Mouse (Mus musculus) forelimb bud, embryonic 11.5 days (tissue): ENCODE measurements at regions not wholly inside any gene's neighbourhood (a gene's known extent, or its start where the extent isn't known, plus 50 kb on each side); places are given as distances from the start of the nearest gene placed in this dataset.
A peak's percentile ranks its signal among the peaks of the same experiment; 100 is the strongest.

Experiments
- DNase-seq: peaks from one replicate; pipeline ENCODE4 v3.0.0-alpha.2; 2012; ENCODE audit warnings: low read depth, low spot score

GRCm38 (mm10) chr7:72362690-72363089 lies 56.3 kb upstream of the Mctp2 start:
- peak; percentile 77 for DNase-seq

DNA sequence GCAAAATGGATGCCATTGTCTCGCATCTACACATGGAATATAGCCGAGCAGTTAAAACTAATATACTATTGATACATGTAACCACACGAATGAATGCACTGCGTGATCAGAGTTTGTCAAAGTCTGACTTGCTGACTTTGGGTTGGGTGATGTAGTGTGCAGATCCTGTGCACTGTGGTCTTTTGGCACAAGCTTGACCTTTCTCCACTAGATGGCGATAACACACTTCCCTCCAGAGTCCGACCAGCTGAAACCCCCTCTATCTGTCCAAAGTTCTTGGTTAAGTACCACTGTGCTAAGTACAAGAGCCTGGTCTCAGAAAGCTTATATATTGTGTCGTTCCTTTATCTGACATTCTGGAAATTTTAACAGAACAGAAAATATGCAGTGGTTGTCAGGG lies 84.9 kb upstream of the Mctp2 start:
- DNase-seq: peak; percentile 76

GRCm38 (mm10) chr7:72400056-72400455 lies 93.6 kb upstream of the Mctp2 start:
- DNase-seq: peak; percentile 75

DNA sequence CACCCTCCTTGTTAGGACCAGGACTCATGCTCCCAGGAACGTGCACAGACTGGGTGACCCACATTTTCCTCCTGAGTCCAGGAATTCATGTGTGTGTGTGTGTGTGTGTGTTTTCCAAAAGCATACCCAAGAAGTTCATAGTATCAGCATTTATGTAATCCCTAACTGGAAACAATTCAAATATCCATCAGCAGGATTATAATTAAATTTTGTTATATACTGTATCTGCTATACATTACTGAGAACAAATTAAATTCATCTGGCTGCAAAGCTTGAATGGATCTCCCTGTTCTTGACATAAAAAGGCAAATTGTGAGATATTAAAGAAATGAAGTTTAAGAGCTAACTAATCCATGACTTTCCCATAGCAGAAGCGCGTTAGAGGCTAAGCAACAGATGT lies 99.7 kb upstream of the Mctp2 start:
- DNase-seq: no peak

GRCm38 (mm10) chr7:72408409-72408986 lies 102.1 kb upstream of the Mctp2 start:
- DNase-seq: no peak

- DNase-seq: no peak
Measured at GRCm38 (mm10) chr7:72438552-72438951, 132.1 kb upstream of the Mctp2 start.

DNA sequence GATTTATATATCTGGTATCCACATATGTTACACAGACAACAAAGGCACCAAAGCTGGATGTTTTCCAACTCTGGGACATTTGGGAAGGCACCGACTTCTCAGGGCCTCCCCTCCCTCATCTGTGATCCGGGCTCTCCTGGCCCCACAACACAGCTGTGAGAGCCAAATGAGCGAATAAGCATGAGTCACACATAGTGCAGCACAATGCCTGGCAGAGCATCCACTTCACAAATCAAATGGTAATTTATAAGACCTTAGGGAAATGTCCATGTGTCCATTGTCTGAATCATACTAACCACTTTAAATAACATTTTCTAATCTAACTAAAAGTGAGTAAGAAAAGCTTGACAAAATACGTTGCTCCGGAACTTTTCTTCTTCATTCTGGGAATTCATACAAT lies 135.6 kb upstream of the Mctp2 start:
- DNase-seq: no peak

DNA sequence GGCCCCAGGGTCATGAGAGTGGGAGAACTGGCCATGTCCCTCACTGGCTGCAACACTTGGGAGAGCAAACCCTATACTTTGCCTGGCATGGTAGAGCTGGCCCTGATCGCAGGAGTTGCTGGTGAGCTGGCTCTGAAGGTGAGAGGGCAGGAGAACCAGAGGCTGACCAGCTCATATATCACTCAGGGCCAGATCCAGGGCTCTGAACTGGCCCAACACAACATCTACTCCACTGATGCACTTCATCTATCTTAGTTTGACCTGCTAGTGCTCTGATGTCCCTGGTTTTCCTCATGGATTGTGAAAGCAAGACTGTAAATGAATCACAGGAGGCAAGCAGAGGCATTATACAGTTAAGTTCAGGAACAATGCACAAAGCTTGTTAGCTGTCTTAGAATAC lies 137.6 kb upstream of the Mctp2 start:
- no peak for DNase-seq

DNA sequence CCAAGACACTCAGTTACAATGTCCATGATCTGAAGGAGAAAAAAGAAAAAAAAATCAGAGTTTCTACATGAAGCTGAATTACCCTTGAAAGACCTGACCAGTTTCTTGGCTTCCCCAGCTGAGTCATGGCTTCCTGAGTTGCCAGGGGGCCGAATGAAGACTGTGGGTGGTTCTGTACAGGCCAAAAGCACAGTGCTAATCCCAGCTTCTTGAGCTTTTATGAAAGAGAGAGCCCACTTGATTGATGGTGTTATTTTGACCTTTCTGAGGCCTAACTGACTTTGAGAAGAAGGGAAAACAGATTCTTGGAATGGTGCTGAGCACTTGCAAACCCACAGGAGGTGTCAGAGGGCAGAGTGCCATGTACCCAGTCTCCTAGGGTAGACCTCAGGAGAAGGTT lies 138.4 kb upstream of the Mctp2 start:
- DNase-seq: no peak

DNA sequence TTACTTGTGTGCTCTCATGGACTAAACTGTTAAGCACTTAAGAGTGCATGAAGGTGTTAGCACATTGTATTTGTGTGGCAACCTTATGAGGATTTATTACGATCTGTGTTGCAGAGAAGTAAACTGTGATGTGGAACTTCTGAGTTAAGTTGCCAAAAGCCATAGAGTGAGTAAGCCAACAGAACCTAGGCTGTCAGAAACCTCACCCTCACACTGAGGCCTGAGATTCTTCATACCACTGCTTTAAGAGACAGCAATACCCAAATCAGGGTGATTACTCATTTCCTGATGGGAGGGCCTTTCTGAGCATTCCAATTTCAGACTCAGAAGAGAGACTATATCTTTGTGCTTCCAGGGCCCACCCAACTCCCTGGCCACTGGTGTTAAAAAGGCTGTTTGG lies 140.5 kb upstream of the Mctp2 start:
- no peak for DNase-seq

DNA sequence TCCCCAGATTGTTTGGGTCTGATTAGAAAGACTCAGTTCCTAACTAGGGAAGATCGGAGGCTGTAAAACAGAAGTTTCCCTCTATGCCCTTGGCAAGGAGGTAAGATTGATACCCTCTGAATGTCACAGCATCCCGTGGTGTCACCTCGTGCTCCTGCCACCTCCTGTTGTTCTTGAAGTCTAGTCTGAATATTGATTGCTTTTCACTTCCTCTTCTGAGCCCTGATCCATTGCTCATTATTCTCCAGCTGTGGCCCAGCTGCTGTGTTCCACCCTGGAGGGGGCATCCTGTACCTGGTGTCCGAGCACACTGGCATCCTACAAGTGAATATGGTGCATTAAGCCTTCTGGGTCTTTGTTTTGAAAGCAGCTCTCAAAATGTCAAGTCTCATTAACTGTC lies 156.6 kb upstream of the Mctp2 start:
- DNase-seq: no peak

- no peak for DNase-seq
Measured at GRCm38 (mm10) chr7:72464658-72465057, 158.2 kb upstream of the Mctp2 start.

GRCm38 (mm10) chr7:72469691-72470090 lies 163.3 kb upstream of the Mctp2 start:
- peak; percentile 47 for DNase-seq

- DNase-seq: no peak
Measured at GRCm38 (mm10) chr7:72474751-72475150, 168.3 kb upstream of the Mctp2 start.

DNA sequence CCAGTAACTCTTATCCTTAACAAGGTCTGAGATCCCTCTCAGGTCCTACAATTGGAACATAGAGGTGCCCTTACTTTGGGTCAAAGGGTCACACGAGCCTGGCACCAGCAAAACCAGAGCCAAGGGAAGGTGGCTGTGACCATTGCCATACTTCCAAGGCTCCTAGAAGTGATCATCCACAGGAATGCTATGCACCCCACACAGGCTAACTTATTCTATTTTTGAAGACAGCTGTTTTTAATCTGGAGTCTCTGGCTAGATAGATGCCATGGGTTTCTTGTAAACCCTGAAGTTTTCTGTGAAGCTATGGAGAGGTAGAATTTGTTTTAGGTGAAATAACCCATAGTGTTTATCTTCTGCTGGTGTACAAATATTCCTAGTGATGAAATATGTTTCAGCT lies 172.5 kb upstream of the Mctp2 start:
- no peak for DNase-seq

DNA sequence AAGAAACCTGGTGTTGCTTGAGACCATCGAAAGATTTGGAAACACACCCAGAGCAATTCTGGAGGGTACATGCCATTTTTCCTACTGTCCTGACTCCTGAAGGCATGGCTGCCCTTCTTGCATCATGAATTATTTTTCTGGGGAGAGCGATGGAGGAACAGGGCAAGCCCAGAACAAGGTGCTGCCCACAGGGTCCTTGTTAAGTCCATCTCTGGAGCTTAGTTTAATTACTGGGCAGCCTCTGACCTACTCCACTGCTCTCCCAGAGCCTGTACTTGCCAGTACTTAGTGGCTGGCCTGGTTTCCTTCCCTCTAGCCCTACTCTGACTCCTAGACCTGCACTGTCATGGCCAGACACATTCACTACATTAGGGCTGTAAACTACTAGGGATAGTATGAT lies 174.9 kb upstream of the Mctp2 start:
- no peak for DNase-seq

DNA sequence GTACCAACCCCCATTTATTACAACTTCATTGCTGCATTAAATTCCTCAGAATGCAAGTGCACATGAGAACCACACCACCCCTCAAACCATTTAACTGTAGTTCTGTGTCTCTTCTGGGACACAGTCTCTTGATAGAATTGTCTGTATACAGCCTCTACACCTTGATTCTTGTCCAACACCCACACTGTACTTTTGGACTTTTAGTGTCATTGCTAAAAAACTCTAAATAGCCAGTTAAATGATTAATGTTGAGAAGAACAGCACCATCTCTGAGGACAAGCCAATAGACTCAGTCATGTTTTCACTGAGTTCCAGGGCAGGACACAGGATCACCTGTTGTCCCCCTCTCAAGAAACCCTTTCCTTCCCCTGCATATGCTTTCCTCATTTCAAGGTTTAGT lies 183.8 kb upstream of the Mctp2 start:
- no peak for DNase-seq

DNA sequence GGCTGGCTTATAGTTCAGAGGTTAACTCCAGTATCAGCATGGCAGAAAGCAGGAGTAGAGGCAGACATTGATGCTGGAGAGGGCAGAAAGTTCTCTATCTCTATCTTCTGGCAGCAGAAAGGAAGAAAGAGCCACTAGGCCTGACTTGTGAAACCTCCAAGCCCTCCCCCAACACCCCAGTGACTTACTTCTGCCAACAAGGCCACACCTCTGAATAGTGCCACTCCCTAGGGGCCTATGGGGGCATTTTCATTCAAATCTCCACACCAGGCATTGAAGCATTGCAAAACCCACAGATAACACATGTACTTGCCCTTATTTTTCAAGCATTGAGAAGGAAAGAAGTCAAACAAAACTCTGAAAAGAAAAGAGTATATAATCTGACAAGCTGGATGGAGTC lies 186.9 kb upstream of the Mctp2 start:
- DNase-seq: no peak

DNA sequence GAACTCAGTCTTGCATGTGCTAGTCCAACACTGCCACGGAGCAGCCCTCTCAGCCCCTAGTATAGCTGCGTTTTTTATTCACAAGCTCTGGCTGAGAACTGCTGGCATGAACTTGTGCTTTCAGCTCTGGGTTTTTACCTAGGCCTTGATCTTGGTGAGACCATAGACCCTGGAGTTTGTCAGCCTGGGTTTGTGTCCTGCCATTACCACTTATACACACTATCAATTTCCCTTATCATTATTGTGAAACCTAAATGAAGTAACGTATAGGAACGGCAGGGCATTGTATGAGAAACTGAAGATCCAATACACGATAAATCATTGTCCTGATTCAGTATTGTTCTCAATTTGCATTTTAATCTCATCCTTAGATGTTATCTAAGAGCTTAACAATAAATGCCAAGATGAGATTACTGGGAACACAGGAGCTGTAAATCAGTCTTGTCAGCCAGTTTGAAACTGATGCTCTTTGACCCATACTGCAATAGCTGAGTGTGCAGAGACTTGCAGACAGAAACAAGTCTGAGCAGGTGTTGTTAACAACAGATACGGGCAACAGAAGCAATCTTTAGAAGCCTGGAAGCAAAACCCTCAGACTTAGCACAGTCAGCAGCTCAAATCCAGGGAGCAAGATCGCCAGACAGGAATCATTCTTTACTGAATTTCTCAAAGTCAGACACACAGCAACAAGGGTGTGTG lies 190.7 kb upstream of the Mctp2 start:
- DNase-seq: peak; percentile 41

- no peak for DNase-seq
Measured at GRCm38 (mm10) chr7:72498562-72499230, 192.3 kb upstream of the Mctp2 start.

GRCm38 (mm10) chr7:72499788-72500187 lies 193.4 kb upstream of the Mctp2 start:
- DNase-seq: no peak

- no peak for DNase-seq
Measured at GRCm38 (mm10) chr7:72500190-72500589, 193.8 kb upstream of the Mctp2 start.

DNA sequence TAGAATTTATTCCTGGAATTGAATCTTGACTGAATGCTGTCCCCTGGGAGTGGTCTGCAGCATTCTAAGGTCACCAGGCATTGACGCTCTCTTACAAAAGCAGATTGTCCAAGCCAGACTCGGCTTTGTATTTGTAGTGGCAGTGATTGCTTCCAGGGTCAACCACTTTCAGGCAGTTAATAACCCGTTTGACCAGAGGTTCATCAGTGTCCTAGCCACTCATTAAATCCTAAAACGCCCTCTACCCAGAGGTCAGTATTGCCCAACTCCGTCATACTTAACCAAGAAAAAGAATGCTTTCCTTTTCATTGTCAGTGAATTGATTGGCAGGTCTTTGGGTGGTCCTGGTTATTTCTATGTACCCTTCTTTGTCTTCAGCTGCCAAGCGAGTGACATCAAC lies 194.6 kb upstream of the Mctp2 start:
- DNase-seq: no peak
